Mouse (Mus musculus) heart, embryonic 11.5 days (tissue): ENCODE measurements around the gene Prl6a1. TPM values are rescaled to one million over a fixed set of nuclear protein-coding genes. Genes with fewer than 3 reads are reported as not detected.

ENCODE experiments used
- ATAC-seq: fragments of 200-750 bp; cut with Nextera tagmentation; replicated peaks from 2 replicates; pipeline ENCODE4 v1.8.0; 2017; ENCODE audit warnings: moderate library complexity; ENCODE audit not compliant: insufficient number of reproducible peaks, low FRiP score, low TSS enrichment
- H3K27ac ChIP-seq: fragments of 300-500 bp; sonication (generic); 2 replicates; pipeline ENCODE4 v1.5.1; 2014; ENCODE audit warnings: mild to moderate bottlenecking, low read depth, low read length
- H3K27me3 ChIP-seq: fragments of 300-500 bp; sonication (generic); 2 replicates; pipeline ENCODE4 v1.6.1; 2014; ENCODE audit warnings: mild to moderate bottlenecking, low read length, mixed read lengths; ENCODE audit not compliant: control insufficient read depth, insufficient read depth
- H3K36me3 ChIP-seq: fragments of 300-500 bp; sonication (generic); 2 replicates; pipeline ENCODE4 v1.6.1; 2014; ENCODE audit warnings: mild to moderate bottlenecking, low read length, moderate library complexity, mixed read lengths; ENCODE audit not compliant: control insufficient read depth, insufficient read depth
- H3K4me1 ChIP-seq: fragments of 300-500 bp; sonication (generic); 2 replicates; pipeline ENCODE4 v1.6.1; 2014; ENCODE audit warnings: low read length; ENCODE audit not compliant: control insufficient read depth, insufficient read depth
- H3K4me2 ChIP-seq: fragments of 300-500 bp; sonication (generic); 2 replicates; pipeline ENCODE4 v1.6.1; 2014; ENCODE audit warnings: mild to moderate bottlenecking, moderate library complexity
- H3K4me3 ChIP-seq: fragments of 300-500 bp; sonication (generic); 2 replicates; pipeline ENCODE4 v1.5.1; 2014; ENCODE audit warnings: low read depth, low read length
- H3K9ac ChIP-seq: fragments of 300-500 bp; sonication (generic); 2 replicates; pipeline ENCODE4 v1.6.1; 2014; ENCODE audit warnings: mild to moderate bottlenecking, low read depth, low read length, moderate library complexity
- H3K9me3 ChIP-seq: fragments of 300-500 bp; sonication (generic); replicated peaks from 2 replicates; pipeline ENCODE4 v1.6.1; 2016; ENCODE audit warnings: low read length; ENCODE audit not compliant: control insufficient read depth
- WGBS: fragments of 180-500 bp; shearing (Covaris S2); extraction: QIAGEN DNeasy Blood & Tissue Kit; methylation state at CpG from one replicate; pipeline ENCODE4 v1.1.7; 2014; ENCODE audit not compliant: insufficient replicate concordance; 5-methylcytosine and 5-hydroxymethylcytosine counted together
- polyA plus RNA-seq: library from polyadenylated mRNA; unstranded; fragments of >200 nt; fragmentation: Nextera tagmentation; extraction: Ambion mirVana; gene quantifications from 2 replicates; pipeline ENCODE4 v1.2.1, GENCODE M21; 2014

Prl6a1 gene
- not detected in 2 replicates for polyA plus RNA-seq

DNA sequence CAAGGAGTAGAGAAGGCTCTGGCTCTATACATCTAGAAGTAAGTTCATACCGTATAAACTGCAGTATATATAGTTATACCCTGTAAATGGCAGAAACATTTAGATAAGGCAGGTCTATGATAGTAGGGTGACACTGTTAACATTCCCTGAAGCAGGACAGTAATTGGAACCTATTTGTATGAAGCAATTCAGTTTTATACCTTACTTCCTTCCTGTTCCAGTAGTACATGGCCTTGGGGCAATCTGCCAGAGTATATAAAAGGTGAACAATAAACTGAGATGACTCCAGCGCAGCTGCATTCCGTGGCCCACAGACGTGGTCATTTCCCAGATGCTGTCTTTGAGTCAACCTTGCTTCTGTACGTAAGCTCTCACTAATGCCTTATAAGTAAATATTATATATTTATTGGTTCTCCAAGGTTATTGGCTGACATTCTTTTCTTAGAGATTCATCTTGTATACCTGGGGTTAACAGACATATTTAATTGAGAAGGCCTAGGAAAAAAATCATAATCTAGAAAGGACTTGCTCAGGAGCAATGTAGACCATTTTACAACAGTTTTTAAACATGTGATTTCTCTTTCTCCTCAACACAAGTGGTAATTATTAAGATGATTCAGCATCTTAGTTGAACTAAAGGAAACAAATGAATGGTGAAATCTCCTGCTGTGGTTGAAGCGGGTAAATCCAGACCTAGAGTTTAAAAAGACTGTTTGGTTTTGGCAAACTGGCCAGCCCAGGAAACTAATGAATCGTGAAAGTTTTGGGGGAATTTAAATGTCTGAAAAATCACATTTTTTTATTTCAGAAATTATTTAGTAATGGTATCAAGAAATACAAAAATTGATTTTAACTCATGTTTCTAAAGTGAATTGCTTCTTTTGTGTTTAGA lies at the start of gene Prl6a1:
TSS of gene Prl6a1 (plus strand) at position 294 of the 892 bp plus-strand sequence.
- ATAC-seq: no peak
- no peaks in the 10 kb centered on the region for H3K36me3 ChIP-seq
- no peaks in the 10 kb centered on the region for H3K27me3 ChIP-seq
- H3K4me1 ChIP-seq: no peaks in the 10 kb centered on the region
- no peak within 1 kb of the TSS for H3K4me3 ChIP-seq
- H3K27ac ChIP-seq: no peak within 1 kb of the TSS
- no peaks in the 10 kb centered on the region for H3K9me3 ChIP-seq
- no peak within 1 kb of the TSS for H3K9ac ChIP-seq
- no peak within 1 kb of the TSS for H3K4me2 ChIP-seq
- 84% methylated on average over 7 of the region's 7 CpGs for WGBS

DNA sequence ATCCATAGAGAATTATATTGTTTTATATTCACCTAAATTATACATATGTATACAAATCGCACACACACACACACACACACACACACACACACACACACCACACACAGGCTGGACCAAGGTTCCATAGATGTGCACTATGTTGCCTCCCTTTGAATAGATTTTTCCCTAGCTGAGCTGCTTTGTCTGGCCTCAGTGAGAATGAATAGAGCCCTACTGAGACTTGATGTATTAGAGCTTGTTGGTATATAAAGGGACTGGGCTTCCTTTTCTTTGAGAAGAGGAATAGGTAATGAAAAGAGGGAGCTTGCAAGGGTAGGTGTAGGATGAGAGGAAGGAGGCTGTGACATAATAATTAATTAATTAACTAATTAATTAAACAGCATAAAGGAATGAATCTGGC lies 22.6 kb downstream of the Prl6a1 start:
- Histone ChIP-seq H3K9me3 (no peaks in the 10 kb centered on the region), H3K36me3 (no peaks in the 10 kb centered on the region), H3K27ac (no peak overlapping the region), H3K4me2 (no peak overlapping the region), H3K4me3 (no peak overlapping the region), H3K27me3 (no peaks in the 10 kb centered on the region), H3K9ac (no peak overlapping the region), H3K4me1 (no peaks in the 10 kb centered on the region)
- no peak for ATAC-seq
- WGBS: 85% methylated on average over 1 of the region's 1 CpGs

DNA sequence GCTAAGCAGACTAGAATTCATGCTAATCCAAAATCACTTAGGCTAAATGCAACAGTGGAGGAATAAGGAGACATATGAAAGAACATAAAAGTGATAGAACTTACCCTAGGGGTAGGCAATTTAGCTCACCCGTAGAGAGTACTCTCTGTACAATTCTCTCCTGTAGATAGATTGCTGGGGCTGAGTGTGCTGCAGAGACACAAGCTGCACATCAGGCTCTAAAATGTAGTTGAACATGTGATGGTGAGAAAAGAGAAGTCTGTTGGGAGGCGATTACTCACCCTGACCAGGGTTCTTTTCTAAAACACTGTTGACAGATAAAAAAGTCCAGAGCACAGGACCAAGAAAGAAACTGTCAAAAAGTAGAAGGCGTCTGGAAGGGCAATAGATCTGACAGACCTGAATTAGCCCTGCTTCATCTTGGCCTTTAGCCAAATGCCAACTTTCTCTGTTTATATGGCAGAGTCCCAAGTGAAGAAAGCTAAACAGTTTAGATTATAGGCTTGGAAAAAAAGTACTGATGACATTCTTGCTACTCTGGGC lies 30.4 kb downstream of the Prl6a1 start:
- Histone ChIP-seq H3K27me3 (no peaks in the 10 kb centered on the region), H3K9ac (no peak overlapping the region), H3K36me3 (no peaks in the 10 kb centered on the region), H3K4me2 (no peak overlapping the region), H3K27ac (no peak overlapping the region; the same call in 1 of the 2 replicates), H3K4me3 (no peak overlapping the region), H3K9me3 (no peaks in the 10 kb centered on the region), H3K4me1 (no peaks in the 10 kb centered on the region)
- 27% methylated on average over 3 of the region's 3 CpGs for WGBS
- peak; percentile 49; the same call in 1 of the 2 replicates for ATAC-seq

DNA sequence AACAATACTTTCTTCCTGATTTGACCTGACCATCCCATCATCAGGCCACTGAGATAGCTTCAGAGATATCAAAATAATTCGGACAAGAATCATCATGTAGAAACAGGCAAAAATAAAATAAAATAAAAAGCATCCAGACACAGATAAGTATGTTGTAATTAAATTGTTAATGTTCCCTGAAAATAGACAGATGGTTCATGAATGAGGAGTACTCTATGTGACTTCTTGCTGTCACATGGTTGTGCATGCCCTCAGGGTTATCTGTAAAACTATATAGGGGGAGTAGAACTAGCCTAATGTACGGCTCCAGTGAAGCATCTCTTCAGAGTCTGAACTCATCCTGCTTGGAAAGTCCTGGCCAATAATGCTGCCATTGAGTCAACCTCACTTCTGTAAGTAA lies 32.9 kb downstream of the Prl6a1 start, which contains the start of gene Prl8a2:
TSS of gene Prl8a2 (plus strand) at position 301 of the 400 bp plus-strand sequence.
- H3K36me3 ChIP-seq: no peaks in the 10 kb centered on the region
- no peak within 1 kb of the TSS for H3K9ac ChIP-seq
- 67% methylated on average over 2 of the region's 2 CpGs for WGBS
- no peaks in the 10 kb centered on the region for H3K4me1 ChIP-seq
- no peak for ATAC-seq
- no peaks in the 10 kb centered on the region for H3K9me3 ChIP-seq
- H3K4me2 ChIP-seq: no peak within 1 kb of the TSS
- H3K27me3 ChIP-seq: no peaks in the 10 kb centered on the region
- H3K27ac ChIP-seq: no peak within 1 kb of the TSS
- no peak within 1 kb of the TSS for H3K4me3 ChIP-seq

Other genes with a start within 250 kb of the Prl6a1 start
- gene Prl3d1, start 218.4 kb upstream of the Prl6a1 start, polyA plus RNA-seq: not detected in 2 replicates
- gene Prl3d2, start 190.9 kb upstream of the Prl6a1 start, polyA plus RNA-seq: not detected in 2 replicates
- not detected in 2 replicates for gene Prl3d3, start 155.8 kb upstream of the Prl6a1 start, polyA plus RNA-seq
- not detected in 2 replicates for gene Prl3c1, start 116.0 kb upstream of the Prl6a1 start, polyA plus RNA-seq
- gene Prl3b1, start 70.8 kb upstream of the Prl6a1 start, polyA plus RNA-seq: 0.24 and 0.25 TPM in 2 replicates
- gene Prl3a1, start 53.2 kb upstream of the Prl6a1 start, polyA plus RNA-seq: 0.14 TPM in 1 of 2 replicates, not detected in the other
- not detected in 2 replicates for gene Prl8a2, start 33.0 kb downstream of the Prl6a1 start, polyA plus RNA-seq
- not detected in 2 replicates for gene Prl2b1, start 78.2 kb downstream of the Prl6a1 start, polyA plus RNA-seq
- gene Prl8a6, start 126.1 kb downstream of the Prl6a1 start, polyA plus RNA-seq: not detected in 2 replicates
- not detected in 2 replicates for gene Prl8a8, start 200.6 kb downstream of the Prl6a1 start, polyA plus RNA-seq